Mouse (Mus musculus): ENCODE data around the gene Ifrd1. TPM values are rescaled to one million over a fixed set of nuclear protein-coding genes. Genes with fewer than 3 reads are reported as not detected.

The Ifrd1 gene
- polyA plus RNA-seq, 1 experiment from 2014 or later = 117 TPM

- 92% methylated on average over 15 of the region's 15 CpGs for WGBS
These were observed 33.1 kb downstream of the Ifrd1 start for GRCm38 (mm10) chr12:40214888-40215876.

GRCm38 (mm10) chr12:40209049-40209448 lies 39.3 kb downstream of the Ifrd1 start:
- no peaks in the 10 kb centered on the region for H3K4me1 ChIP-seq (replicated peaks; ENCODE audit: control insufficient read depth, insufficient read depth, low read length)
- WGBS = 92% methylated on average over 3 of the region's 3 CpGs
- H3K9me3 ChIP-seq (ENCODE audit: control insufficient read depth, low read length) = no peaks in the 10 kb centered on the region
- no peak overlapping the region for H3K27ac ChIP-seq (ENCODE audit: low read length)
- no peak overlapping the region for H3K4me2 ChIP-seq (ENCODE audit: low read depth, low read length)
- no peak overlapping the region for H3K9ac ChIP-seq (ENCODE audit: low read length)
- no peak for ATAC-seq (ENCODE audit: low read depth)
- peaks cover 53% of the 10 kb centered on the region for H3K36me3 ChIP-seq (ENCODE audit: control insufficient read depth, insufficient read depth, low read length)
- no peaks in the 10 kb centered on the region for H3K27me3 ChIP-seq (ENCODE audit: control insufficient read depth, insufficient read depth, low read depth, low read length)
- no peak overlapping the region for H3K4me3 ChIP-seq (ENCODE audit: low read length)

More at GRCm38 (mm10) chr12:40214888-40215876, 33.1 kb downstream of the Ifrd1 start:
- Histone ChIP-seq H3K4me3 (ENCODE audit: low read length) (no peak overlapping the region), H3K9ac (ENCODE audit: low read length) (no peak overlapping the region), H3K9me3 (ENCODE audit: control insufficient read depth, low read length) (no peaks in the 10 kb centered on the region), H3K27ac (ENCODE audit: low read length) (no peak overlapping the region), H3K36me3 (ENCODE audit: control insufficient read depth, insufficient read depth, low read length) (peaks cover 44% of the 10 kb centered on the region), H3K4me2 (ENCODE audit: low read depth, low read length) (no peak overlapping the region), H3K4me1 (replicated peaks; ENCODE audit: control insufficient read depth, insufficient read depth, low read length) (peaks cover 5% of the 10 kb centered on the region), H3K27me3 (ENCODE audit: control insufficient read depth, insufficient read depth, low read depth, low read length) (no peaks in the 10 kb centered on the region)
- ATAC-seq (ENCODE audit: low read depth) = no peak

GRCm38 (mm10) chr12:40207909-40208308 lies 40.4 kb downstream of the Ifrd1 start:
- no peaks in the 10 kb centered on the region for H3K27me3 ChIP-seq (ENCODE audit: control insufficient read depth, insufficient read depth, low read depth, low read length)
- no peaks in the 10 kb centered on the region for H3K4me1 ChIP-seq (replicated peaks; ENCODE audit: control insufficient read depth, insufficient read depth, low read length)
- ATAC-seq (ENCODE audit: low read depth) = no peak
- no peaks in the 10 kb centered on the region for H3K9me3 ChIP-seq (ENCODE audit: control insufficient read depth, low read length)
- 90% methylated on average over 4 of the region's 4 CpGs for WGBS
- H3K27ac ChIP-seq (ENCODE audit: low read length) = no peak overlapping the region
- H3K36me3 ChIP-seq (ENCODE audit: control insufficient read depth, insufficient read depth, low read length) = peaks cover 48% of the 10 kb centered on the region
- no peak overlapping the region for H3K4me2 ChIP-seq (ENCODE audit: low read depth, low read length)
- no peak overlapping the region for H3K9ac ChIP-seq (ENCODE audit: low read length)
- no peak overlapping the region for H3K4me3 ChIP-seq (ENCODE audit: low read length)

GRCm38 (mm10) chr12:40202161-40203035 lies 45.9 kb downstream of the Ifrd1 start:
- Histone ChIP-seq H3K27me3 (ENCODE audit: control insufficient read depth, insufficient read depth, low read depth, low read length) (no peaks in the 10 kb centered on the region), H3K9ac (ENCODE audit: low read length) (no peak overlapping the region), H3K4me2 (ENCODE audit: low read depth, low read length) (no peak overlapping the region), H3K4me3 (ENCODE audit: low read length) (no peak overlapping the region), H3K36me3 (ENCODE audit: control insufficient read depth, insufficient read depth, low read length) (peaks cover 30% of the 10 kb centered on the region), H3K27ac (ENCODE audit: low read length) (no peak overlapping the region), H3K4me1 (replicated peaks; ENCODE audit: control insufficient read depth, insufficient read depth, low read length) (no peaks in the 10 kb centered on the region), H3K9me3 (ENCODE audit: control insufficient read depth, low read length) (no peaks in the 10 kb centered on the region)
- 85% methylated on average over 7 of the region's 7 CpGs for WGBS
- ATAC-seq (ENCODE audit: low read depth) = no peak

GRCm38 (mm10) chr12:40200484-40201235 lies 47.6 kb downstream of the Ifrd1 start:
- H3K4me2 ChIP-seq (ENCODE audit: low read depth, low read length) = no peak overlapping the region
- no peak overlapping the region for H3K9ac ChIP-seq (ENCODE audit: low read length)
- ATAC-seq (ENCODE audit: low read depth) = no peak
- no peaks in the 10 kb centered on the region for H3K4me1 ChIP-seq (replicated peaks; ENCODE audit: control insufficient read depth, insufficient read depth, low read length)
- WGBS = 73% methylated on average over 6 of the region's 6 CpGs
- H3K27ac ChIP-seq (ENCODE audit: low read length) = no peak overlapping the region
- H3K4me3 ChIP-seq (ENCODE audit: low read length) = no peak overlapping the region
- no peaks in the 10 kb centered on the region for H3K27me3 ChIP-seq (ENCODE audit: control insufficient read depth, insufficient read depth, low read depth, low read length)
- H3K36me3 ChIP-seq (ENCODE audit: control insufficient read depth, insufficient read depth, low read length) = peaks cover 20% of the 10 kb centered on the region
- H3K9me3 ChIP-seq (ENCODE audit: control insufficient read depth, low read length) = no peaks in the 10 kb centered on the region

- Histone ChIP-seq H3K4me3 (ENCODE audit: low read length) (no peak overlapping the region), H3K4me2 (ENCODE audit: low read depth, low read length) (no peak overlapping the region), H3K27me3 (ENCODE audit: control insufficient read depth, insufficient read depth, low read depth, low read length) (no peaks in the 10 kb centered on the region), H3K27ac (ENCODE audit: low read length) (no peak overlapping the region), H3K9ac (ENCODE audit: low read length) (no peak overlapping the region), H3K4me1 (replicated peaks; ENCODE audit: control insufficient read depth, insufficient read depth, low read length) (no peaks in the 10 kb centered on the region), H3K9me3 (ENCODE audit: control insufficient read depth, low read length) (no peaks in the 10 kb centered on the region), H3K36me3 (ENCODE audit: control insufficient read depth, insufficient read depth, low read length) (peaks cover 13% of the 10 kb centered on the region)
- 45% methylated on average over 7 of the region's 7 CpGs for WGBS
- ATAC-seq (ENCODE audit: low read depth) = peak; percentile 45; the same call in 1 of the 2 replicates
These were observed 48.4 kb downstream of the Ifrd1 start for GRCm38 (mm10) chr12:40199795-40200402.

GRCm38 (mm10) chr12:40199302-40199701 lies 49.0 kb downstream of the Ifrd1 start, which contains the start of gene Lsmem1:
TSS of gene Lsmem1 (minus strand) at chr12:40199490.
- H3K4me2 ChIP-seq (ENCODE audit: low read depth, low read length) = no peak within 1 kb of the TSS

GRCm38 (mm10) chr12:40198427-40198826 lies 49.9 kb downstream of the Ifrd1 start:
- H3K4me3 ChIP-seq (ENCODE audit: low read length) = no peak overlapping the region
- H3K9me3 ChIP-seq (ENCODE audit: control insufficient read depth, low read length) = no peaks in the 10 kb centered on the region
- no peak overlapping the region for H3K4me2 ChIP-seq (ENCODE audit: low read depth, low read length)
- no peak overlapping the region for H3K9ac ChIP-seq (ENCODE audit: low read length)
- peaks cover 6% of the 10 kb centered on the region for H3K36me3 ChIP-seq (ENCODE audit: control insufficient read depth, insufficient read depth, low read length)
- ATAC-seq (ENCODE audit: low read depth) = no peak
- H3K27me3 ChIP-seq (ENCODE audit: control insufficient read depth, insufficient read depth, low read depth, low read length) = no peaks in the 10 kb centered on the region
- H3K27ac ChIP-seq (ENCODE audit: low read length) = no peak overlapping the region
- WGBS = 81% methylated on average over 9 of the region's 9 CpGs
- no peaks in the 10 kb centered on the region for H3K4me1 ChIP-seq (replicated peaks; ENCODE audit: control insufficient read depth, insufficient read depth, low read length)

More at GRCm38 (mm10) chr12:40199302-40199701, 49.0 kb downstream of the Ifrd1 start, which contains the start of gene Lsmem1:
- WGBS = 79% methylated on average over 8 of the region's 8 CpGs
- Histone ChIP-seq H3K9me3 (ENCODE audit: control insufficient read depth, low read length) (no peaks in the 10 kb centered on the region), H3K27me3 (ENCODE audit: control insufficient read depth, insufficient read depth, low read depth, low read length) (no peaks in the 10 kb centered on the region), H3K9ac (ENCODE audit: low read length) (no peak within 1 kb of the TSS), H3K4me3 (ENCODE audit: low read length) (no peak within 1 kb of the TSS), H3K27ac (ENCODE audit: low read length) (no peak within 1 kb of the TSS; the same call in 1 of the 2 replicates), H3K36me3 (ENCODE audit: control insufficient read depth, insufficient read depth, low read length) (peaks cover 11% of the 10 kb centered on the region), H3K4me1 (replicated peaks; ENCODE audit: control insufficient read depth, insufficient read depth, low read length) (no peaks in the 10 kb centered on the region)
- no peak for ATAC-seq (ENCODE audit: low read depth)

Measured in lung, embryonic 16.5 days (tissue).